Mouse (Mus musculus): Measurements from ENCODE around the gene Tcea3. TPM values are rescaled to one million over a fixed set of nuclear protein-coding genes. Genes with fewer than 3 reads are reported as not detected.

Tcea3 gene
- polyA plus RNA-seq, 1 experiment from 2014 or later = 2.2 TPM

DNA sequence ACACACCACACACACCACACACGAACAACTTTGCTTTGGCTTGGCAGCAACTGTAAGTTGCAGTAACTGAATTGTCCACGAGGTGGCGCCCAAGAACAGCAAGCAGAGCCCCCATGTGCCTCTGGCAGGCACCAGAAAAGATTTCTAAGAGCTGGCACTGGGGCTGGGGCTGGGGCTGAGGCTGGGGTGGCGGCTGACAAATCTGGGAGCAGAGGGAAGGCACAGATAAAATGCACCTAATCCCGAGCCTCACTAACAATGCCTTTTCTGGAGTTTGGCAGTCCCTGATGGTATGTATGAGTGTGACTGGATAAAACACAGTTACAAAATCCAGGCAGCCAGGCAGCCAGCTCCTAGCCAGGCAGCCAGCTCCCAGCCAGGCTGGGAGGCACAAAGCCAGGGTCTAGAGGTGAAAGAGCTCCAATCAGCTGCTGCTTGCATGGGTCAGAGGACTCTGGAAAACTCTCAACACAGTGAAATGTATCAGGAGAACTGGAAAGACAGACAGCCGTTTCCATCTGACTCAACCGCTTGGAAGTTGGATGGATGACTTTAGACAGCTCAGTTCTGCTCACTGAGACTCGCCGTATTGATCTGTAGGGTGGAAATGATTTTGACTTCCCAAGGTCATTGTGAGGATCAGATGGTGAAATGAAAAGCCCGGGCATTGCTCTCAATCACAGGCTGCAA lies 13.1 kb downstream of the Tcea3 start:
- Histone ChIP-seq H3K36me3 (no peaks in the 10 kb centered on the region), H3K9me3 (no peaks in the 10 kb centered on the region), H3K4me3 (no peak overlapping the region), H3K4me1 (replicated peaks) (peaks cover 27% of the 10 kb centered on the region), H3K27me3 (ENCODE audit: insufficient read depth, poor library complexity, severe bottlenecking) (no peaks in the 10 kb centered on the region; the same call in 1 of the 2 replicates), H3K27ac (0 out of 2 replicates have a peak overlapping the region, but pooled peaks have one; percentile 45)
- DNase-seq (ENCODE audit: low spot score) = peak; percentile 85
- 43% methylated on average over 10 of the region's 10 CpGs for WGBS

DNA sequence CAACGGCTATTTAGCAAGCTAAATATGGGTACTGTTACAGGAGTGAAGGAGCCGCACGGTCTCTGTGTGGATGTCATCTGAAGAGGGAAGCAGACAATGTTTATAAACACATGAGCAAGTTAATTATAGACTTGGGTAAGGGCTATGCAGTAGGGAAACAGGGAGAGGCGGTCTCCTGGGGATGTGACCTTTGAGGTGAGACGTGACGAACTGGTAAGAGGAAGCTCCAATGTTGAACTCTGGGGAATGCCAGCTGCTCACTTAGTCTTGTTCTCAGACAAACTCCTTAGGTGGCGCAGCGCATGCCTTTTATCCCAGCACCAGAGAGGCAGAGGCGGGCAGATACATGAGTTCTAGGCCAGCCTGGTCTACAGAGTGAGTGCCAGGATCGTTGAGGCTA lies 14.4 kb downstream of the Tcea3 start:
- no peak overlapping the region for H3K4me3 ChIP-seq
- peaks cover 25% of the 10 kb centered on the region for H3K4me1 ChIP-seq (replicated peaks)
- no peaks in the 10 kb centered on the region for H3K36me3 ChIP-seq
- H3K9me3 ChIP-seq = no peaks in the 10 kb centered on the region
- H3K27me3 ChIP-seq (ENCODE audit: insufficient read depth, poor library complexity, severe bottlenecking) = no peaks in the 10 kb centered on the region; the same call in 1 of the 2 replicates
- DNase-seq (ENCODE audit: low spot score) = no peak
- H3K27ac ChIP-seq = no peak overlapping the region
- WGBS = 76% methylated on average over 10 of the region's 10 CpGs

GRCm38 (mm10) chr4:136263555-136263954 lies 16.0 kb downstream of the Tcea3 start:
- DNase-seq (ENCODE audit: low spot score) = no peak
- Histone ChIP-seq H3K4me3 (no peak overlapping the region), H3K27me3 (ENCODE audit: insufficient read depth, poor library complexity, severe bottlenecking) (no peaks in the 10 kb centered on the region; the same call in 1 of the 2 replicates), H3K27ac (no peak overlapping the region), H3K36me3 (no peaks in the 10 kb centered on the region), H3K9me3 (no peaks in the 10 kb centered on the region), H3K4me1 (replicated peaks) (peaks cover 18% of the 10 kb centered on the region)
- WGBS = 96% methylated on average over 4 of the region's 4 CpGs

- no peaks in the 10 kb centered on the region; the same call in 1 of the 2 replicates for H3K27me3 ChIP-seq (ENCODE audit: insufficient read depth, poor library complexity, severe bottlenecking)
- H3K36me3 ChIP-seq = no peaks in the 10 kb centered on the region
- no peak overlapping the region for H3K4me3 ChIP-seq
- 79% methylated on average over 9 of the region's 9 CpGs for WGBS
- peaks cover 7% of the 10 kb centered on the region; the same call in 1 of the 2 replicates for H3K4me1 ChIP-seq (replicated peaks)
- no peak overlapping the region for H3K27ac ChIP-seq
- no peak for DNase-seq (ENCODE audit: low spot score)
- no peaks in the 10 kb centered on the region for H3K9me3 ChIP-seq
Observed at GRCm38 (mm10) chr4:136266716-136267343, 19.3 kb downstream of the Tcea3 start.

DNA sequence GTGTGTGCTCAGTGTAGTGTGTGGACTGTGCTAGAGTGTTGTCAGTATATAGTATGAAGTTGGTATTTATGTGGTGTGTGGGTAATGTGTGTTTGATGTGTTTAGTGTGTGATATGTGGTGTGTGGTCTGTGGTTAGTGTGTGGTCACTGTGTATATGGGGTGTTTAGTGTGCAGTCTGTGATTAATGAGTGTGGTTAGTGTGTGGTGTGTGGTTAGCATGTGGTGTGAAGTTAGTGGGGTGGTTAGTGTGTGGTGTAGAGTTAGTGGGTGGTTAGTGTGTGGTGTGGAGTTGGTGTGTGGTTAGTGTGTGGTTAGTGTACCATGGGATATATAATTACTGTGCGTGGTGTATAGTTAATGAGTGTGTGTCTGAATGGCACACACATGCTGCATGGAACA lies 21.4 kb downstream of the Tcea3 start:
- no peaks in the 10 kb centered on the region; the same call in 1 of the 2 replicates for H3K27me3 ChIP-seq (ENCODE audit: insufficient read depth, poor library complexity, severe bottlenecking)
- WGBS = 93% methylated on average over 1 of the region's 1 CpGs
- no peak for DNase-seq (ENCODE audit: low spot score)
- H3K36me3 ChIP-seq = peaks cover 5% of the 10 kb centered on the region; the same call in 1 of the 2 replicates
- peaks cover 7% of the 10 kb centered on the region; the same call in 1 of the 2 replicates for H3K4me1 ChIP-seq (replicated peaks)
- H3K4me3 ChIP-seq = no peak overlapping the region
- H3K27ac ChIP-seq = no peak overlapping the region
- peaks cover 16% of the 10 kb centered on the region for H3K9me3 ChIP-seq

DNA sequence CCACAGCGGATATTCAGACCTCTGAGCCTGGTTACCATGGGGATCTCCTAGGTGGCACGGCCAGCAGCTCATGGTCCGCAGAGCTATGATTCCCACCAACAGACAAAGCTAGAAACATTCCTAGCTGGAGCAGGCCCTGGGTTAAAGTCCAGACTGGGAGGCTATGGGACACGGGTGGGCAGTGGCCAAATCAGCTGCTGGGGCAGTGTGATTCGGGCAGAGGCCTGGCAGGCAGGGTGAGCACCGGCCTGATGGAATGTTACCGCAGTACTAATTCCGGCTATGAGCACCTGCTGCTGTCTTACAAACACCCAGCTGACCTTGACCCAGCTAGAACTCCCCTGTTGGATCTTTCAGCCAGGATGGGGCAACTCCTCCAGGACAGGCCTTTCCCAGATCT lies 23.1 kb downstream of the Tcea3 start:
- no peak overlapping the region for H3K27ac ChIP-seq

GRCm38 (mm10) chr4:136281097-136281496 lies 33.6 kb downstream of the Tcea3 start:
- Histone ChIP-seq H3K4me1 (replicated peaks) (peaks cover 40% of the 10 kb centered on the region), H3K27ac (peak overlapping the region; percentile 19), H3K9me3 (no peaks in the 10 kb centered on the region), H3K27me3 (ENCODE audit: insufficient read depth, poor library complexity, severe bottlenecking) (peaks cover 7% of the 10 kb centered on the region; the same call in 1 of the 2 replicates), H3K36me3 (no peaks in the 10 kb centered on the region), H3K4me3 (no peak overlapping the region)
- 84% methylated on average over 8 of the region's 8 CpGs for WGBS
- no peak for DNase-seq (ENCODE audit: low spot score)

More for the DNA sequence above, 23.1 kb downstream of the Tcea3 start:
- Histone ChIP-seq H3K27me3 (ENCODE audit: insufficient read depth, poor library complexity, severe bottlenecking) (no peaks in the 10 kb centered on the region), H3K36me3 (peaks cover 5% of the 10 kb centered on the region; the same call in 1 of the 2 replicates), H3K4me3 (no peak overlapping the region), H3K9me3 (peaks cover 18% of the 10 kb centered on the region), H3K4me1 (replicated peaks) (0 out of 2 replicates have a peak, but pooled peaks cover 7% of the 10 kb centered on the region)
- 85% methylated on average over 8 of the region's 8 CpGs for WGBS
- no peak for DNase-seq (ENCODE audit: low spot score)

GRCm38 (mm10) chr4:136281611-136282010 lies 34.1 kb downstream of the Tcea3 start:
- H3K4me3 ChIP-seq = no peak overlapping the region
- H3K9me3 ChIP-seq = no peaks in the 10 kb centered on the region
- H3K27ac ChIP-seq = peak overlapping the region; percentile 19
- WGBS = 51% methylated on average over 9 of the region's 9 CpGs
- H3K4me1 ChIP-seq (replicated peaks) = peaks cover 44% of the 10 kb centered on the region
- H3K27me3 ChIP-seq (ENCODE audit: insufficient read depth, poor library complexity, severe bottlenecking) = peaks cover 7% of the 10 kb centered on the region; the same call in 1 of the 2 replicates
- H3K36me3 ChIP-seq = no peaks in the 10 kb centered on the region
- DNase-seq (ENCODE audit: low spot score) = no peak

DNA sequence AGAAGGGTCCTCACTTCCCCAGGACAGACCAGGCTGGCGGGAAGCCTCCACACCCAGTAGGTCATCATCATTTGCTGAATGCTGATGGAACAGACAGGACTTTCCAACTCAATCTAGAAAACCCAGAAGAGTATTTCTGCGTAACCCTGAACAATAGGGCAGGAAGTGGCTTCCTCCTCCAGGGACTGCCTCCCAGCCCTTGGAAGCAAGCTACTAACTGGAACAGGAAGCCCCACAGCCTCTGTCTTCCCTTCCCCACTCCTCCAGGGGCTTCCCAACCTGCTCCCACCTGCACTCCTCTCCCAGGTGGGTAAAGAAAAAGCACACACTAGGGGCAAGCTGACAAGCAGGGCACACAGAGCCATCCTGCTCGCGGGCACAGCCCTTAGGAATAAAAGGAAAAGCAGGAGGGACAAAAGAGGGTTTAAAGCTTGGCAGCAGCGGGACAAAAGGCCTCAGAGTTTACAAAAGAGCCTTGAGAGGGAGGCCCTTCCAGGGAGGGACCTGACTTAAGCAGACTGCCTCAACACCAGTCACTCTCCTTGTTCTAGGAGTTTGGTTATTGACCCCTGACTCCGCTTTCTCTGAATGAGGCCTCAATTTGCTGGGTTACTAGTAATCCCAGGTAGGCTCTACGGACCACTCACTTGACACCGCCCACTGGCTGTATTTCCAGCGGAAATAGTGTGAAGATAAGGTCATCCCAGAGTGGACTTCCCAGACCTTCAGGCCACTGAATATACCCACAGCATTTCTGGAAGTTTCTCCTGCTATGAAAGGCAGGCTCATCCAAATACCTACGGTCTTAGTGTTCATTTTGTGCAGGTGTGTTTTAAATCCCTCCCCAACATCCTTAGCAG lies 35.3 kb downstream of the Tcea3 start:
- Histone ChIP-seq H3K27me3 (ENCODE audit: insufficient read depth, poor library complexity, severe bottlenecking) (peaks cover 7% of the 10 kb centered on the region; the same call in 1 of the 2 replicates), H3K4me1 (replicated peaks) (peaks cover 57% of the 10 kb centered on the region), H3K9me3 (0 out of 2 replicates have a peak, but pooled peaks cover 2% of the 10 kb centered on the region), H3K4me3 (peak overlapping the region; percentile 26; the same call in 1 of the 2 replicates), H3K27ac (peak overlapping the region; percentile 89), H3K36me3 (peaks cover 9% of the 10 kb centered on the region)
- DNase-seq (ENCODE audit: low spot score) = peak; percentile 57
- WGBS = 17% methylated on average over 10 of the region's 10 CpGs

DNA sequence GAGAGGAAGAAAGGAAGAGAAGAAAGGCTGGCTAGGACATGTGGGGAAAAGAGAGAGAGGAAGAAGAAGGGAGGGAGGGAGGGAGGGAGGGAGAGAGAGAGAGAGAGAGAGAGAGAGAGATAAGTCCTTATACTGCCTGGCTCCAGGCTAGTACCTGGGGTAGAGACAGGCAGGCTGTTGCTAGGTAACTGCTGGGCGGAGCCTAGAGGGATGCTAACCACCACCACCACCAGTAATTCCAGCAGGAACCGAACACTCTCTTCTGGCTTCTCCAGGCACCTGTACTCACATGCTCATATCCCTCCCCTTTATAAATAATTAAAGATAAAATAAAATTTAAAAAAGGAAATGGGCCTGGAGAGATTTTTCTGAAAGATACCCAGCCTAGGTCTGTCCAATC lies 36.3 kb downstream of the Tcea3 start:
- no peak for DNase-seq (ENCODE audit: low spot score)
- H3K4me1 ChIP-seq (replicated peaks) = peaks cover 57% of the 10 kb centered on the region

GRCm38 (mm10) chr4:136284455-136284854 lies 36.9 kb downstream of the Tcea3 start, which contains the start of gene Zfp46:
Gene Zfp46 (plus strand): TSS chr4:136284683.
- Histone ChIP-seq H3K4me1 (replicated peaks) (peaks cover 58% of the 10 kb centered on the region), H3K27ac (peak within 1 kb of the TSS; percentile 89), H3K27me3 (ENCODE audit: insufficient read depth, poor library complexity, severe bottlenecking) (peaks cover 21% of the 10 kb centered on the region), H3K36me3 (peaks cover 25% of the 10 kb centered on the region), H3K4me3 (peak within 1 kb of the TSS; percentile 73), H3K9me3 (peaks cover 14% of the 10 kb centered on the region)
- 59% methylated on average over 5 of the region's 5 CpGs for WGBS
- no peak for DNase-seq (ENCODE audit: low spot score)

More for the DNA sequence above, 36.3 kb downstream of the Tcea3 start:
- Histone ChIP-seq H3K9me3 (peaks cover 11% of the 10 kb centered on the region), H3K4me3 (no peak overlapping the region), H3K36me3 (peaks cover 18% of the 10 kb centered on the region), H3K27ac (peak overlapping the region; percentile 89), H3K27me3 (ENCODE audit: insufficient read depth, poor library complexity, severe bottlenecking) (peaks cover 15% of the 10 kb centered on the region)
- 20% methylated on average over 2 of the region's 2 CpGs for WGBS

DNA sequence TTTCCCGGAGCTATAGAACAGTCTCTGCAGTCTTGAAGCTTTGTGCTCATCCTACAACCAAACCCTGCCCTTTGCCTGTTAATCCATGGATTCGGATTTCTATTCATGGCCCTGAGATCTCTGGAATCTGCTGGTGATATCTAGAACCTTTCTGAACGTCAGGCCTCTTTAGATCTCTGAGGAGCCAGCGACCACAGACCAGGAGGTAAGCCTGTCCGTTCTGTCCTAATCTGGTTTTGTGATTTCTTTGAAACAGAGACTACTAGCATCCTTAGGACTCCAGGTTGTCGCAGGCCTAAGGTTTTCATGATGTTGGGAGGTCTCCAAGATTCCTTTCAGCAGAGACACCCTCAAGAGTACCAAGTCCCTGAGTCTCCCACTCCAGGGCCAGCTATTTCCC lies 37.4 kb downstream of the Tcea3 start:
- peaks cover 29% of the 10 kb centered on the region for H3K36me3 ChIP-seq
- peaks cover 14% of the 10 kb centered on the region for H3K9me3 ChIP-seq
- H3K4me3 ChIP-seq = peak overlapping the region; percentile 73
- peaks cover 62% of the 10 kb centered on the region for H3K4me1 ChIP-seq (replicated peaks)
- 41% methylated on average over 6 of the region's 6 CpGs for WGBS
- no peak for DNase-seq (ENCODE audit: low spot score)
- H3K27ac ChIP-seq = peak overlapping the region; percentile 88
- H3K27me3 ChIP-seq (ENCODE audit: insufficient read depth, poor library complexity, severe bottlenecking) = peaks cover 26% of the 10 kb centered on the region
